Mouse (Mus musculus): ENCODE measurements at regions not wholly inside any gene's neighbourhood (a gene's known extent, or its start where the extent isn't known, plus 50 kb on each side); places are given as distances from the start of the nearest gene placed in this dataset.

- no peak overlapping the region for H3K4me2 ChIP-seq
- H3K9me3 ChIP-seq (replicated peaks), result no peaks in the 10 kb centered on the region
- WGBS, result 65% methylated on average over 3 of the region's 3 CpGs
- no peak for ATAC-seq (ENCODE audit: insufficient number of reproducible peaks, low FRiP score)
- H3K4me3 ChIP-seq, result no peak overlapping the region
- H3K9ac ChIP-seq, result no peak overlapping the region
- no peaks in the 10 kb centered on the region for H3K27me3 ChIP-seq (replicated peaks)
- no peaks in the 10 kb centered on the region for H3K36me3 ChIP-seq
- H3K4me1 ChIP-seq (replicated peaks), result peaks cover 38% of the 10 kb centered on the region
- peak overlapping the region; percentile 66; the same call in 1 of the 2 replicates for H3K27ac ChIP-seq (ENCODE audit: poor library complexity, severe bottlenecking)
Measured at GRCm38 (mm10) chr6:117255399-117256098, 87.2 kb downstream of the Cxcl12 start.

GRCm38 (mm10) chr6:117256099-117256471 lies 87.8 kb downstream of the Cxcl12 start:
- no peak overlapping the region for H3K4me3 ChIP-seq
- WGBS, result 71% methylated on average over 2 of the region's 2 CpGs
- ATAC-seq (ENCODE audit: insufficient number of reproducible peaks, low FRiP score), result no peak
- H3K4me2 ChIP-seq, result no peak overlapping the region
- H3K4me1 ChIP-seq (replicated peaks), result peaks cover 34% of the 10 kb centered on the region
- H3K27ac ChIP-seq (ENCODE audit: poor library complexity, severe bottlenecking), result no peak overlapping the region
- H3K36me3 ChIP-seq, result no peaks in the 10 kb centered on the region
- no peaks in the 10 kb centered on the region for H3K9me3 ChIP-seq (replicated peaks)
- H3K9ac ChIP-seq, result no peak overlapping the region
- H3K27me3 ChIP-seq (replicated peaks), result no peaks in the 10 kb centered on the region

GRCm38 (mm10) chr6:117257591-117257990 lies 89.3 kb downstream of the Cxcl12 start:
- Histone ChIP-seq H3K9ac (no peak overlapping the region), H3K4me2 (no peak overlapping the region), H3K36me3 (no peaks in the 10 kb centered on the region), H3K4me1 (replicated peaks) (peaks cover 21% of the 10 kb centered on the region), H3K9me3 (replicated peaks) (no peaks in the 10 kb centered on the region), H3K27me3 (replicated peaks) (no peaks in the 10 kb centered on the region), H3K27ac (ENCODE audit: poor library complexity, severe bottlenecking) (no peak overlapping the region), H3K4me3 (no peak overlapping the region)
- no peak for ATAC-seq (ENCODE audit: insufficient number of reproducible peaks, low FRiP score)
- 87% methylated on average over 4 of the region's 4 CpGs for WGBS

GRCm38 (mm10) chr6:117267906-117268305 lies 99.6 kb downstream of the Cxcl12 start:
- no peak for ATAC-seq (ENCODE audit: insufficient number of reproducible peaks, low FRiP score)
- Histone ChIP-seq H3K9me3 (replicated peaks) (no peaks in the 10 kb centered on the region), H3K9ac (no peak overlapping the region), H3K4me1 (replicated peaks) (peaks cover 20% of the 10 kb centered on the region), H3K4me2 (no peak overlapping the region), H3K27ac (ENCODE audit: poor library complexity, severe bottlenecking) (no peak overlapping the region), H3K4me3 (no peak overlapping the region), H3K36me3 (no peaks in the 10 kb centered on the region), H3K27me3 (replicated peaks) (no peaks in the 10 kb centered on the region)
- WGBS, result 69% methylated on average over 1 of the region's 1 CpGs

GRCm38 (mm10) chr6:117268376-117268775 lies 100.0 kb downstream of the Cxcl12 start:
- no peak overlapping the region for H3K9ac ChIP-seq
- no peak overlapping the region for H3K27ac ChIP-seq (ENCODE audit: poor library complexity, severe bottlenecking)
- WGBS, result 50% methylated on average over 2 of the region's 2 CpGs
- no peaks in the 10 kb centered on the region for H3K27me3 ChIP-seq (replicated peaks)
- ATAC-seq (ENCODE audit: insufficient number of reproducible peaks, low FRiP score), result no peak
- H3K4me1 ChIP-seq (replicated peaks), result peaks cover 20% of the 10 kb centered on the region
- H3K36me3 ChIP-seq, result no peaks in the 10 kb centered on the region
- H3K4me3 ChIP-seq, result no peak overlapping the region
- no peak overlapping the region for H3K4me2 ChIP-seq
- no peaks in the 10 kb centered on the region for H3K9me3 ChIP-seq (replicated peaks)

- no peak for ATAC-seq (ENCODE audit: insufficient number of reproducible peaks, low FRiP score)
- Histone ChIP-seq H3K4me2 (no peak overlapping the region), H3K27me3 (replicated peaks) (no peaks in the 10 kb centered on the region), H3K9ac (no peak overlapping the region), H3K4me3 (no peak overlapping the region), H3K27ac (ENCODE audit: poor library complexity, severe bottlenecking) (no peak overlapping the region), H3K36me3 (no peaks in the 10 kb centered on the region), H3K4me1 (replicated peaks) (peaks cover 22% of the 10 kb centered on the region), H3K9me3 (replicated peaks) (no peaks in the 10 kb centered on the region)
- 56% methylated on average over 3 of the region's 3 CpGs for WGBS
Measured at GRCm38 (mm10) chr6:117270261-117270660, 101.9 kb downstream of the Cxcl12 start.

- peaks cover 20% of the 10 kb centered on the region for H3K4me1 ChIP-seq (replicated peaks)
- no peak overlapping the region for H3K4me2 ChIP-seq
- H3K36me3 ChIP-seq, result no peaks in the 10 kb centered on the region
- no peak overlapping the region for H3K27ac ChIP-seq (ENCODE audit: poor library complexity, severe bottlenecking)
- no peak overlapping the region for H3K9ac ChIP-seq
- no peaks in the 10 kb centered on the region for H3K9me3 ChIP-seq (replicated peaks)
- no peak overlapping the region for H3K4me3 ChIP-seq
- 70% methylated on average over 12 of the region's 12 CpGs for WGBS
- no peaks in the 10 kb centered on the region for H3K27me3 ChIP-seq (replicated peaks)
- ATAC-seq (ENCODE audit: insufficient number of reproducible peaks, low FRiP score), result no peak
Measured at GRCm38 (mm10) chr6:117271562-117272226, 103.4 kb downstream of the Cxcl12 start.

- Histone ChIP-seq H3K4me1 (replicated peaks) (peaks cover 18% of the 10 kb centered on the region), H3K27me3 (replicated peaks) (no peaks in the 10 kb centered on the region), H3K4me2 (no peak overlapping the region), H3K36me3 (no peaks in the 10 kb centered on the region), H3K9me3 (replicated peaks) (no peaks in the 10 kb centered on the region), H3K27ac (ENCODE audit: poor library complexity, severe bottlenecking) (no peak overlapping the region), H3K9ac (no peak overlapping the region), H3K4me3 (no peak overlapping the region)
- ATAC-seq (ENCODE audit: insufficient number of reproducible peaks, low FRiP score), result no peak
- 71% methylated on average over 9 of the region's 9 CpGs for WGBS
Measured at GRCm38 (mm10) chr6:117272227-117272955, 104.1 kb downstream of the Cxcl12 start.

GRCm38 (mm10) chr6:117275915-117276314 lies 107.6 kb downstream of the Cxcl12 start:
- Histone ChIP-seq H3K9me3 (replicated peaks) (no peaks in the 10 kb centered on the region), H3K4me2 (no peak overlapping the region), H3K4me3 (no peak overlapping the region), H3K27ac (ENCODE audit: poor library complexity, severe bottlenecking) (no peak overlapping the region), H3K4me1 (replicated peaks) (peaks cover 38% of the 10 kb centered on the region), H3K9ac (no peak overlapping the region), H3K27me3 (replicated peaks) (no peaks in the 10 kb centered on the region), H3K36me3 (no peaks in the 10 kb centered on the region)
- 51% methylated on average over 5 of the region's 5 CpGs for WGBS
- no peak for ATAC-seq (ENCODE audit: insufficient number of reproducible peaks, low FRiP score)

GRCm38 (mm10) chr6:117276850-117277249 lies 108.5 kb downstream of the Cxcl12 start:
- H3K27ac ChIP-seq (ENCODE audit: poor library complexity, severe bottlenecking), result no peak overlapping the region
- no peak overlapping the region for H3K4me3 ChIP-seq
- no peak for ATAC-seq (ENCODE audit: insufficient number of reproducible peaks, low FRiP score)
- H3K9ac ChIP-seq, result no peak overlapping the region
- H3K9me3 ChIP-seq (replicated peaks), result no peaks in the 10 kb centered on the region
- no peaks in the 10 kb centered on the region for H3K27me3 ChIP-seq (replicated peaks)
- 47% methylated on average over 3 of the region's 3 CpGs for WGBS
- no peaks in the 10 kb centered on the region for H3K36me3 ChIP-seq
- H3K4me2 ChIP-seq, result no peak overlapping the region
- peaks cover 34% of the 10 kb centered on the region for H3K4me1 ChIP-seq (replicated peaks)

GRCm38 (mm10) chr6:117279297-117279696 lies 111.0 kb downstream of the Cxcl12 start:
- no peak for ATAC-seq (ENCODE audit: insufficient number of reproducible peaks, low FRiP score)
- no peaks in the 10 kb centered on the region for H3K9me3 ChIP-seq (replicated peaks)
- peak overlapping the region; percentile 59; the same call in 1 of the 2 replicates for H3K27ac ChIP-seq (ENCODE audit: poor library complexity, severe bottlenecking)
- H3K36me3 ChIP-seq, result no peaks in the 10 kb centered on the region
- peaks cover 31% of the 10 kb centered on the region for H3K4me1 ChIP-seq (replicated peaks)
- no peak overlapping the region for H3K4me3 ChIP-seq
- no peaks in the 10 kb centered on the region for H3K27me3 ChIP-seq (replicated peaks)
- no peak overlapping the region for H3K9ac ChIP-seq
- H3K4me2 ChIP-seq, result peak overlapping the region; percentile 28; the same call in 1 of the 2 replicates

Measured in heart, embryonic 12.5 days (tissue).